Mouse (Mus musculus): ENCODE measurements at regions not wholly inside any gene's neighbourhood (a gene's known extent, or its start where the extent isn't known, plus 50 kb on each side); places are given as distances from the start of the nearest gene placed in this dataset.

- H3K36me3 ChIP-seq (ENCODE audit: insufficient read depth, low read length), result no peaks in the 10 kb centered on the region
- no peaks in the 10 kb centered on the region for H3K9me3 ChIP-seq (replicated peaks; ENCODE audit: low read length)
- H3K27me3 ChIP-seq (ENCODE audit: insufficient read depth, low read length), result no peaks in the 10 kb centered on the region
- TF ChIP-seq CTCF (IDR thresholded peaks at IDR 0.05; ENCODE audit: low read depth), result peak; percentile 69
- WGBS, result 44% methylated on average over 14 of the region's 14 CpGs
- H3K9ac ChIP-seq (ENCODE audit: low read depth, low read length), result no peak overlapping the region
- peak overlapping the region; percentile 13; the same call in 1 of the 2 replicates for H3K4me2 ChIP-seq (ENCODE audit: low read length)
- H3K27ac ChIP-seq, result no peak overlapping the region
- H3K4me1 ChIP-seq (replicated peaks; ENCODE audit: insufficient read depth, low read length), result no peaks in the 10 kb centered on the region
- ATAC-seq (replicated peaks; ENCODE audit: low FRiP score, low read depth) (no peak), DNase-seq (ENCODE audit: low spot score) (peak; percentile 58)
- no peak overlapping the region for H3K4me3 ChIP-seq (replicated peaks; ENCODE audit: low read depth, low read length)
Observed at GRCm38 (mm10) chr3:35405621-35406079, 348.3 kb upstream of the Atp11b start.

- no peaks in the 10 kb centered on the region for H3K36me3 ChIP-seq (ENCODE audit: insufficient read depth, low read length)
- no peak for TF ChIP-seq CTCF (IDR thresholded peaks at IDR 0.05; ENCODE audit: low read depth)
- H3K4me2 ChIP-seq (ENCODE audit: low read length), result no peak overlapping the region
- DNase-seq (ENCODE audit: low spot score) (no peak), ATAC-seq (replicated peaks; ENCODE audit: low FRiP score, low read depth) (no peak)
- no peaks in the 10 kb centered on the region for H3K4me1 ChIP-seq (replicated peaks; ENCODE audit: insufficient read depth, low read length)
- no peak overlapping the region for H3K27ac ChIP-seq
- no peak overlapping the region for H3K9ac ChIP-seq (ENCODE audit: low read depth, low read length)
- 94% methylated on average over 1 of the region's 1 CpGs for WGBS
- H3K27me3 ChIP-seq (ENCODE audit: insufficient read depth, low read length), result no peaks in the 10 kb centered on the region
- no peaks in the 10 kb centered on the region for H3K9me3 ChIP-seq (replicated peaks; ENCODE audit: low read length)
- H3K4me3 ChIP-seq (replicated peaks; ENCODE audit: low read depth, low read length), result no peak overlapping the region
Observed at GRCm38 (mm10) chr3:35437687-35438086, 316.2 kb upstream of the Atp11b start.

GRCm38 (mm10) chr3:35462858-35463257, 291.0 kb upstream of the Atp11b start:
- Histone ChIP-seq H3K9me3 (replicated peaks; ENCODE audit: low read length) (no peaks in the 10 kb centered on the region), H3K4me3 (replicated peaks; ENCODE audit: low read depth, low read length) (no peak overlapping the region), H3K4me2 (ENCODE audit: low read length) (no peak overlapping the region), H3K9ac (ENCODE audit: low read depth, low read length) (no peak overlapping the region), H3K4me1 (replicated peaks; ENCODE audit: insufficient read depth, low read length) (no peaks in the 10 kb centered on the region), H3K27ac (no peak overlapping the region), H3K36me3 (ENCODE audit: insufficient read depth, low read length) (no peaks in the 10 kb centered on the region), H3K27me3 (ENCODE audit: insufficient read depth, low read length) (no peaks in the 10 kb centered on the region)
- 55% methylated on average over 4 of the region's 4 CpGs for WGBS
- DNase-seq (ENCODE audit: low spot score) (no peak), ATAC-seq (replicated peaks; ENCODE audit: low FRiP score, low read depth) (no peak)
- no peak for TF ChIP-seq CTCF (IDR thresholded peaks at IDR 0.05; ENCODE audit: low read depth)

- no peak for DNase-seq (ENCODE audit: low spot score)
- WGBS, result 59% methylated on average over 11 of the region's 11 CpGs
- Histone ChIP-seq H3K27me3 (ENCODE audit: insufficient read depth, low read length) (no peaks in the 10 kb centered on the region), H3K36me3 (ENCODE audit: insufficient read depth, low read length) (no peaks in the 10 kb centered on the region), H3K9ac (ENCODE audit: low read depth, low read length) (no peak overlapping the region), H3K9me3 (replicated peaks; ENCODE audit: low read length) (no peaks in the 10 kb centered on the region), H3K4me3 (replicated peaks; ENCODE audit: low read depth, low read length) (no peak overlapping the region), H3K4me1 (replicated peaks; ENCODE audit: insufficient read depth, low read length) (no peaks in the 10 kb centered on the region), H3K4me2 (ENCODE audit: low read length) (no peak overlapping the region), H3K27ac (no peak overlapping the region)
- ATAC-seq (replicated peaks; ENCODE audit: low FRiP score, low read depth), result no peak
- no peak for TF ChIP-seq CTCF (IDR thresholded peaks at IDR 0.05; ENCODE audit: low read depth)
Observed at GRCm38 (mm10) chr3:35464212-35464911, 289.5 kb upstream of the Atp11b start.

GRCm38 (mm10) chr3:35465956-35466355, 287.9 kb upstream of the Atp11b start:
- H3K27ac ChIP-seq, result no peak overlapping the region
- no peak overlapping the region for H3K4me3 ChIP-seq (replicated peaks; ENCODE audit: low read depth, low read length)
- DNase-seq (ENCODE audit: low spot score) (no peak), ATAC-seq (replicated peaks; ENCODE audit: low FRiP score, low read depth) (no peak)
- no peak for TF ChIP-seq CTCF (IDR thresholded peaks at IDR 0.05; ENCODE audit: low read depth)
- H3K36me3 ChIP-seq (ENCODE audit: insufficient read depth, low read length), result no peaks in the 10 kb centered on the region
- no peaks in the 10 kb centered on the region for H3K27me3 ChIP-seq (ENCODE audit: insufficient read depth, low read length)
- no peak overlapping the region for H3K4me2 ChIP-seq (ENCODE audit: low read length)
- no peak overlapping the region for H3K9ac ChIP-seq (ENCODE audit: low read depth, low read length)
- H3K9me3 ChIP-seq (replicated peaks; ENCODE audit: low read length), result no peaks in the 10 kb centered on the region
- WGBS, result 61% methylated on average over 3 of the region's 3 CpGs
- H3K4me1 ChIP-seq (replicated peaks; ENCODE audit: insufficient read depth, low read length), result no peaks in the 10 kb centered on the region

GRCm38 (mm10) chr3:35473351-35473750, 280.6 kb upstream of the Atp11b start:
- Histone ChIP-seq H3K9me3 (replicated peaks; ENCODE audit: low read length) (no peaks in the 10 kb centered on the region), H3K4me1 (replicated peaks; ENCODE audit: insufficient read depth, low read length) (no peaks in the 10 kb centered on the region), H3K27me3 (ENCODE audit: insufficient read depth, low read length) (peaks cover 2% of the 10 kb centered on the region; the same call in 1 of the 2 replicates), H3K36me3 (ENCODE audit: insufficient read depth, low read length) (no peaks in the 10 kb centered on the region), H3K4me3 (replicated peaks; ENCODE audit: low read depth, low read length) (no peak overlapping the region), H3K27ac (no peak overlapping the region), H3K9ac (ENCODE audit: low read depth, low read length) (no peak overlapping the region), H3K4me2 (ENCODE audit: low read length) (no peak overlapping the region)
- WGBS, result 84% methylated on average over 7 of the region's 7 CpGs
- DNase-seq (ENCODE audit: low spot score) (no peak), ATAC-seq (replicated peaks; ENCODE audit: low FRiP score, low read depth) (no peak)
- TF ChIP-seq CTCF (IDR thresholded peaks at IDR 0.05; ENCODE audit: low read depth), result no peak
